Mouse (Mus musculus): ENCODE data around the gene Mal. TPM values are rescaled to one million over a fixed set of nuclear protein-coding genes. Genes with fewer than 3 reads are reported as not detected.

The Mal gene
- polyA plus RNA-seq, 1 experiment, result 1.2 TPM

GRCm38 (mm10) chr2:127648145-127648544 is 8.3 kb downstream of the Mal start:
- no peak for DNase-seq
- no peaks in the 10 kb centered on the region; the same call in 1 of the 2 replicates for H3K27me3 ChIP-seq (ENCODE audit: control insufficient read depth, insufficient read depth, low read length)
- WGBS, result 97% methylated on average over 6 of the region's 6 CpGs
- H3K36me3 ChIP-seq (ENCODE audit: control insufficient read depth, insufficient read depth, low read length), result no peaks in the 10 kb centered on the region
- H3K4me1 ChIP-seq (replicated peaks; ENCODE audit: control insufficient read depth, insufficient read depth, low read length), result no peaks in the 10 kb centered on the region
- TF ChIP-seq POLR2A (IDR thresholded peaks at IDR 0.05; ENCODE audit: control insufficient read depth, extremely low read depth, insufficient read depth, low read length, poor library complexity), result no peak
- no peak for TF ChIP-seq CTCF (IDR thresholded peaks at IDR 0.05; ENCODE audit: borderline replicate concordance, control insufficient read depth, extremely low read depth, insufficient read depth, low read length, poor library complexity)
- no peak overlapping the region for H3K4me3 ChIP-seq (ENCODE audit: control insufficient read depth, insufficient read depth, low read length)
- no peak overlapping the region for H3K27ac ChIP-seq (ENCODE audit: control insufficient read depth, insufficient read depth, low read length)

GRCm38 (mm10) chr2:127646875-127647274 is 9.6 kb downstream of the Mal start:
- WGBS, result 67% methylated on average over 5 of the region's 5 CpGs
- H3K27ac ChIP-seq (ENCODE audit: control insufficient read depth, insufficient read depth, low read length), result no peak overlapping the region
- DNase-seq, result no peak

DNA sequence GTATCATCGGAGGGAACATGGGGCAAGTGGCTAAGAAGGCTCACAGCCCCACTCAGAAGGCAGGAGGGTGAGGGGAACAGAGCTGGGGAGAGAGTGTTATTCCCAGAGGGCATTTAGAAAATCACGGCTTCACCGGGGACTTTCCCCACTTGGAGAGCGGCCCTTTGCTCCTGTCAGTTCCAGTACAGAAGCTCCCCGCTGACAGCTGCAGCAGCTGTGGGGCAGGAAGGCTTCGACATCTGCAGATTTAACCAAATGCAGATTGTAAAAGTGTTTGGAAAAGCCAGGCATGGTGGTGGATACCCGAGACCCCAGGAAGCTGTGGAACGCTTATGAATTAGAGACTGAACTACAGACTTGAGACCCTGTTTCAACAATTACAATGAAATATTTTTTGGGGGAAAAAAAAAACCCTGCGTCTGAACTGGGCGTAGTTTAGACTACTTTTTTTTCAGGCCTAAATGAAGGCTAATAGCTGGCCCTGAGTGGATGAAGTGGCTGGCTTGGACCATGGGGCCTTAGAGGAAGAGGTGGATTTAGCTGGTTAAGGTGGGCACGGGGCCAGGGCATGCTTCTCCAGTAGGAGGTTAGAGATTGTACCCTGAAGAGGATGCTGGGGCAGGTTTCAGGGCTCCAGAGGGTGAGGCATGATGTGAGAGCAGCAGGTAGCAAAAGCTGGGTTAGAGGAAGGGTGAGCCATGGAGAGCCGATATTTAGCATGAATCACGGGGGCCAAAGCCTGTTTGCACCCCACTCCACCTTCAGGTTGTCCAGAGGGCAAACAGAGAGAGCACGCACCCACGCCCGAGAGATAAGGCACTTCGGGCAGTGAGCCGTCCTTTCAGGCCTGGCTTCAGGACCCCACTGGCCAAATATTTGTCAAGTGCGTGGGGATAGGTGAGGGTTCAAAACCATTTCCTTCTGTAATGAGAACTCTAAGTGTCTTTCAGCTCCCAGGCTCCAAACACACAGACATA is 12.5 kb downstream of the Mal start:
- Histone ChIP-seq H3K27me3 (ENCODE audit: control insufficient read depth, insufficient read depth, low read length) (no peaks in the 10 kb centered on the region), H3K27ac (ENCODE audit: control insufficient read depth, insufficient read depth, low read length) (no peak overlapping the region), H3K4me1 (replicated peaks; ENCODE audit: control insufficient read depth, insufficient read depth, low read length) (no peaks in the 10 kb centered on the region), H3K4me3 (ENCODE audit: control insufficient read depth, insufficient read depth, low read length) (no peak overlapping the region), H3K36me3 (ENCODE audit: control insufficient read depth, insufficient read depth, low read length) (no peaks in the 10 kb centered on the region)
- TF ChIP-seq CTCF (IDR thresholded peaks at IDR 0.05; ENCODE audit: borderline replicate concordance, control insufficient read depth, extremely low read depth, insufficient read depth, low read length, poor library complexity), result no peak
- TF ChIP-seq POLR2A (IDR thresholded peaks at IDR 0.05; ENCODE audit: control insufficient read depth, extremely low read depth, insufficient read depth, low read length, poor library complexity), result no peak
- DNase-seq, result no peak
- WGBS, result 78% methylated on average over 19 of the region's 19 CpGs

More at GRCm38 (mm10) chr2:127646875-127647274, 9.6 kb downstream of the Mal start:
- H3K4me3 ChIP-seq (ENCODE audit: control insufficient read depth, insufficient read depth, low read length), result no peak overlapping the region
- no peaks in the 10 kb centered on the region for H3K36me3 ChIP-seq (ENCODE audit: control insufficient read depth, insufficient read depth, low read length)
- no peak for TF ChIP-seq CTCF (IDR thresholded peaks at IDR 0.05; ENCODE audit: borderline replicate concordance, control insufficient read depth, extremely low read depth, insufficient read depth, low read length, poor library complexity)
- TF ChIP-seq POLR2A (IDR thresholded peaks at IDR 0.05; ENCODE audit: control insufficient read depth, extremely low read depth, insufficient read depth, low read length, poor library complexity), result no peak
- no peaks in the 10 kb centered on the region for H3K4me1 ChIP-seq (replicated peaks; ENCODE audit: control insufficient read depth, insufficient read depth, low read length)
- H3K27me3 ChIP-seq (ENCODE audit: control insufficient read depth, insufficient read depth, low read length), result no peaks in the 10 kb centered on the region

DNA sequence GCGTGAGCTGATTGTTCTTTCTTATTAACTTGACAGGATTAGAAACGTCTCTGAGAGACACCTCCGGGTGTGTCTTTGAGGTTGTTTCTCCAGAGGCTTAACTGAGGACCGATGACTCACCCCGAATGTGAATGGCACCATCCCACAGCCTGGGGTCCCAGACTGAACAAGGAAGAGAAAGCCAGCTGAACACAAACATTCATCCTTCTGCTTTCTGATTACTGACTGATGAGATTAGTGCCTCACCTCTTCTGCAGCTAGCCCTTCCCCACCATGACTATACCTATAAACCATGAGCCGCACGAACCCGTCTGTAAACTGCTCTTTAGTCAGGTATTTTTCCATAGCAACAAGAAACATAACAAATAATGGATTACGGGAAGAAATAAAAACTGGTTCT is 17.5 kb downstream of the Mal start:
- TF ChIP-seq CTCF (IDR thresholded peaks at IDR 0.05; ENCODE audit: borderline replicate concordance, control insufficient read depth, extremely low read depth, insufficient read depth, low read length, poor library complexity), result no peak
- no peak for TF ChIP-seq POLR2A (IDR thresholded peaks at IDR 0.05; ENCODE audit: control insufficient read depth, extremely low read depth, insufficient read depth, low read length, poor library complexity)
- no peaks in the 10 kb centered on the region for H3K4me1 ChIP-seq (replicated peaks; ENCODE audit: control insufficient read depth, insufficient read depth, low read length)
- H3K4me3 ChIP-seq (ENCODE audit: control insufficient read depth, insufficient read depth, low read length), result no peak overlapping the region
- 82% methylated on average over 9 of the region's 9 CpGs for WGBS
- H3K27me3 ChIP-seq (ENCODE audit: control insufficient read depth, insufficient read depth, low read length), result no peaks in the 10 kb centered on the region
- no peak overlapping the region for H3K27ac ChIP-seq (ENCODE audit: control insufficient read depth, insufficient read depth, low read length)
- no peak for DNase-seq
- no peaks in the 10 kb centered on the region for H3K36me3 ChIP-seq (ENCODE audit: control insufficient read depth, insufficient read depth, low read length)

DNA sequence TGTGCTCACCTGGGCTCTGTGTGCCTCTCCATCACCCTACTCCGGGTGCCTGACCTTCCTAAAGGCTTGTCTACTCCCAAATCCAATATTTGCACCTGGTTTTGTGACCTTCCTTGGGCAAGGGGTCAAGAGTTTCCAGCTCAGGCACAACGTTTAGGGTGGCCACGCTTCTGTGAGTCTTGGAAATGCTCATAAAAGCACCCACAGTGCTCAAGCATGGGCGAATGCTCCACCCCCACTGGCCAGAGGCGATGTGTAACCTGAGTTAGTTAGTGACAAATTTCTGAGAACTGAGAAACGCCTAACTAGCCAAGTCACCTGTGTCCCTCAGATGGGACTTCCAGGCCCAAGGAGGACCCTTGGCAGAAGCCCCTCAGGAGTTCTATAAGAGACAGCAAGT is 20.9 kb downstream of the Mal start:
- WGBS, result 82% methylated on average over 6 of the region's 6 CpGs
- no peaks in the 10 kb centered on the region for H3K4me1 ChIP-seq (replicated peaks; ENCODE audit: control insufficient read depth, insufficient read depth, low read length)
- no peaks in the 10 kb centered on the region for H3K27me3 ChIP-seq (ENCODE audit: control insufficient read depth, insufficient read depth, low read length)
- H3K4me3 ChIP-seq (ENCODE audit: control insufficient read depth, insufficient read depth, low read length), result no peak overlapping the region
- H3K36me3 ChIP-seq (ENCODE audit: control insufficient read depth, insufficient read depth, low read length), result no peaks in the 10 kb centered on the region
- no peak for DNase-seq
- no peak overlapping the region for H3K27ac ChIP-seq (ENCODE audit: control insufficient read depth, insufficient read depth, low read length)
- no peak for TF ChIP-seq CTCF (IDR thresholded peaks at IDR 0.05; ENCODE audit: borderline replicate concordance, control insufficient read depth, extremely low read depth, insufficient read depth, low read length, poor library complexity)
- no peak for TF ChIP-seq POLR2A (IDR thresholded peaks at IDR 0.05; ENCODE audit: control insufficient read depth, extremely low read depth, insufficient read depth, low read length, poor library complexity)

DNA sequence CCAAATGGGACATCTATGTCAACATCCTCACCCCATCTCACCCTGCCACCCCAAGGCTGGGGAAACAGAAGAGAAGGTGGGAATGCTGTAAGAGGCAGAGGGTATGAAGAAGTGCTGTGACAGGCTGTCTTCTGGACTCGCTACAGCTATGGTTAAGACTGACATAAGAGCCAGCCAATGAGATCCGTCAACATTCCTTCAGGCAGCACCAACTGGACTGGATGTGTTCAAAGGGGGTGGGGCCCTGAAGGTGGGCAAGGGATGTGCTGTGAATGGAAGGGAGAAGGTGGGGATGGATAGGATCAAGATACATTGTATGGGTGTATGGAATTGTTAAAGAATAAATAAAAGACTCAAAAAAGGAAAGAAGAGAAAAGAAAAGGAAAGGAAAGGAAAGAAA is 23.9 kb downstream of the Mal start:
- Histone ChIP-seq H3K4me1 (replicated peaks; ENCODE audit: control insufficient read depth, insufficient read depth, low read length) (no peaks in the 10 kb centered on the region), H3K27ac (ENCODE audit: control insufficient read depth, insufficient read depth, low read length) (no peak overlapping the region), H3K4me3 (ENCODE audit: control insufficient read depth, insufficient read depth, low read length) (no peak overlapping the region), H3K36me3 (ENCODE audit: control insufficient read depth, insufficient read depth, low read length) (no peaks in the 10 kb centered on the region), H3K27me3 (ENCODE audit: control insufficient read depth, insufficient read depth, low read length) (no peaks in the 10 kb centered on the region)
- WGBS, result 81% methylated on average over 2 of the region's 2 CpGs
- DNase-seq, result no peak
- no peak for TF ChIP-seq CTCF (IDR thresholded peaks at IDR 0.05; ENCODE audit: borderline replicate concordance, control insufficient read depth, extremely low read depth, insufficient read depth, low read length, poor library complexity)
- TF ChIP-seq POLR2A (IDR thresholded peaks at IDR 0.05; ENCODE audit: control insufficient read depth, extremely low read depth, insufficient read depth, low read length, poor library complexity), result no peak

Data from thymus, adult 2 months (tissue).